Comparison of ENCODE assay signal across 13 mouse cellular contexts in the genomic region with DNA sequence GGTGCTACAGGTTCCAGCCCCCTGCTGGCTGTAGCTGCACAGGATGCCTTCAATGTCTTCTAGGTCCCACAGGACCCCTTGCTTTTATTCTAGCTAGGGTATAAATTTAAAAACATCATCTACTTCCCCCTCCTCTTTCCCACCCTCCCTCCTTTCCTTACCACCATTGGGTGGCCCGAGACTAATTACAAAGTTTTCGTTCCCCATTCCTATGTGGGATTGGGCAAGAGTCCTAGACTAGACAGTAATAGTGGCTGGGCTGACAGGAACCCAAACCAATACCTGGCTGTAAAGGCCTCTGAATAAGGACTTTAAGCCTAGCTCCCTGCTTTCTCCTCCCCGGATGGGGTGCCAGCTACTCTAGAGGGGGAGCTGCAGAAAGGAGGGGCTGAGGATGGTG. TPM values are rescaled to one million over a fixed set of nuclear protein-coding genes. Genes with fewer than 3 reads are reported as not detected.
"Had no signal": no experiment of that assay in that cellular context is flagged by ENCODE, and none has a peak within 500 bp of the region (broad histone marks: within the 10 kb centered on the region; RNA-seq: fewer than 3 reads in every experiment).

No protein-coding gene starts in this region.

- H3K9ac ChIP-seq: liver, embryonic 14.5 days; lung, embryonic 14.5 days had no signal

- H3K27me3 ChIP-seq: megakaryocyte, embryonic 14.5 days had no signal

- ATAC-seq: hindbrain, postnatal 0 days; midbrain, embryonic 16.5 days had no signal

- H3K4me2 ChIP-seq: lung, embryonic 14.5 days; midbrain, embryonic 11.5 days had no signal

- H3K4me3 ChIP-seq: layer of hippocampus, adult 2 months; megakaryocyte, embryonic 14.5 days had no signal

- H3K27ac ChIP-seq: hindbrain, postnatal 0 days; layer of hippocampus, adult 2 months; liver, embryonic 14.5 days had no signal

- DNase-seq: kidney, adult 8-10 months; lung, embryonic 14.5 days; lung, postnatal 36 days; right cerebral cortex, adult 18-20 months; right cerebral cortex, postnatal 25 days; thymus, adult 18-20 months; thymus, postnatal 14 days had no signal

- H3K9me3 ChIP-seq: megakaryocyte, embryonic 14.5 days had no signal

RNA-seq across cellular contexts. Expression of a gene that starts 44.5 kb away (rescaled TPM):
- total RNA-seq: hindbrain, postnatal 0 days had no signal
